Mouse (Mus musculus) stomach, embryonic 14.5 days (tissue): Measurements from ENCODE around the gene Aup1. TPM values are rescaled to one million over a fixed set of nuclear protein-coding genes. Genes with fewer than 3 reads are reported as not detected.
A peak's percentile ranks its signal among the peaks of the same experiment; 100 is the strongest.

Experiments
- ATAC-seq: fragments of 200-750 bp; cut with Nextera tagmentation; 2 replicates; pipeline ENCODE4 v1.8.0; 2017; ENCODE audit warnings: low read depth, moderate TSS enrichment; ENCODE audit not compliant: insufficient number of reproducible peaks, insufficient read depth, low FRiP score
- H3K27ac ChIP-seq: fragments of 300-500 bp; sonication (generic); 2 replicates; pipeline ENCODE4 v1.5.1; 2014; ENCODE audit warnings: mild to moderate bottlenecking, low read length, moderate library complexity, mixed read lengths
- H3K27me3 ChIP-seq: fragments of 300-500 bp; sonication (generic); 2 replicates; pipeline ENCODE4 v1.6.1; 2014; ENCODE audit warnings: low read length, control low read depth, mixed read lengths; ENCODE audit not compliant: control insufficient read depth, insufficient read depth
- H3K36me3 ChIP-seq: fragments of 300-500 bp; sonication (generic); 2 replicates; pipeline ENCODE4 v1.6.1; 2014; ENCODE audit warnings: mild to moderate bottlenecking, control low read depth, low read length, moderate library complexity, mixed read lengths; ENCODE audit not compliant: control insufficient read depth, insufficient read depth
- H3K4me1 ChIP-seq: fragments of 300-500 bp; sonication (generic); 2 replicates; pipeline ENCODE4 v1.6.1; 2014; ENCODE audit warnings: low read length, control low read depth, mixed read lengths; ENCODE audit not compliant: control insufficient read depth, insufficient read depth
- H3K4me2 ChIP-seq: fragments of 300-500 bp; sonication (generic); replicated peaks from 2 replicates; pipeline ENCODE4 v1.6.1; 2014; ENCODE audit warnings: low read depth, low read length, control low read depth
- H3K4me3 ChIP-seq: fragments of 300-500 bp; sonication (generic); 2 replicates; pipeline ENCODE4 v1.5.1; 2014; ENCODE audit warnings: low read depth, low read length, control low read depth
- H3K9ac ChIP-seq: fragments of 300-500 bp; sonication (generic); replicated peaks from 2 replicates; pipeline ENCODE4 v1.6.1; 2014; ENCODE audit warnings: low read depth, mild to moderate bottlenecking, control low read depth, low read length, moderate library complexity, mixed read lengths
- H3K9me3 ChIP-seq: fragments of 300-500 bp; sonication (generic); 2 replicates; pipeline ENCODE4 v1.6.1; 2016; ENCODE audit warnings: low read depth, low read length, control low read depth; ENCODE audit not compliant: control insufficient read depth
- WGBS: fragments of 180-500 bp; shearing (Covaris S2); extraction: QIAGEN DNeasy Blood & Tissue Kit; methylation state at CpG from one replicate; pipeline ENCODE4 v1.1.7; 2014; 5-methylcytosine and 5-hydroxymethylcytosine counted together
- polyA plus RNA-seq: library from polyadenylated mRNA; unstranded; fragments of >200 nt; fragmentation: Nextera tagmentation; extraction: Ambion mirVana; gene quantifications from 2 replicates; pipeline ENCODE4 v1.2.1, GENCODE M21; 2014

Gene Aup1
- polyA plus RNA-seq: 135 and 154 TPM in 2 replicates

DNA sequence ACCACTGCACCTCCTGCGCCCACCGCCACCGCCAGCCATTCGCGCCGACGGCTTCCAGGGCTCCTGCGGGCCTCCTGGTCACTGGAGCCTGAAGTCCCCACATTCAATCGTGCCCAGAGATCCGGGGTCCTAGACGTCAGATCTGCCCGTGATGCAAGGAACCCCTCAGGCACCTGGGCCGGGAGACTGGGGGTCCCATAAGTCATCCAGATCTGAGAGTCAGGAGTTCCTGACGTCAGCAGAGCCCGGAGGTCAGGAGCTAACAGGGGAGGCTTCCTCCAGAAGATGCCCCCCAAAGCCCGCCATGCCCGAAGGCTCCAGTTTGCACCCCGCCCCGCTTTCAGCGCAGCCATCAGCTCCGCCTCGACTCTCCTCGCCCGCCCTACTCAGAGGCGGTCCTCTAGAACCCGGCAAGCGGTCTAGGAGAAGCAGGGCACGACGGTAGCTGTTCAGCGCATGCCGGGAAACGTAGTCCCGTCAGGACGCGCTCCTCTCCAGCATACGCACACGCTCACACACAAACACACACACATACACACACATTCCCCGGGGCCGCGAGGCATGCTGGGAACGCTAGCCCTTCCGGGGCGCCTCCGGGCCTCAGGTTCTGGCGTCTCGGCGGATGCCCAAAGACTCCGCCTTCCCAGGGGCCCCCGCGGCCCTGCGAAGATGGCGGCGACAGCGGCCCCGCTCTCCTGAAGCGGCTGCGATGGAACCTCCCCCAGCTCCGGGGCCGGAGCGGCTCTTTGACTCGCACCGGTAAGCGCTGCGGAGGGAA lies at the start of gene Aup1:
Gene Aup1, plus strand, starts transcription at position 448 of the 778 bp plus-strand sequence.
- Histone ChIP-seq H3K9ac (peak within 1 kb of the TSS; percentile 93), H3K27ac (peak within 1 kb of the TSS; percentile 78), H3K4me1 (peaks cover 20% of the 10 kb centered on the region), H3K36me3 (peaks cover 13% of the 10 kb centered on the region), H3K9me3 (no peaks in the 10 kb centered on the region), H3K4me3 (peak within 1 kb of the TSS; percentile 98), H3K27me3 (no peaks in the 10 kb centered on the region), H3K4me2 (peak within 1 kb of the TSS; percentile 94)
- ATAC-seq: peak; percentile 96
- under 1% methylated on average over 59 of the region's 64 CpGs for WGBS

DNA sequence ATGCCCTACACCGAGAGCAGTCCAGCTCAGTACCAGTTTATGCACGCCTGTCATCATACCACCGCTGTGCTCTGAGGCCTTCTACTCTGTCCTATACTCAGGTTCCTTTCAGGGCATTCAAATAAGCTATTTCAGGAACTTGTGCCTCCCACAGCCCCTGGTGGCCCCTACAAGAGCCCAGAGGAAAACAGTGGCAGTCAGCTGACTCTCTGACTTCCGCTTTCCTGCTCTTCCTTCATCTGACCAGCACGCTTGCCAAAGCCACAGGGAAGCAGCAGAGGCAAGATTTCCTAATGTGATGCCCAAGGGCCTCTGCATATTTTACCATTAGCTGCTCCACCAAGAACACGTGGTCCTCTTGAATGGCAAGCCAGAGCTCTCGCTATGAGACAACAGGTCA lies 49.4 kb upstream of the Aup1 start:
- Histone ChIP-seq H3K4me1 (0 out of 2 replicates have a peak, but pooled peaks cover under 1% of the 10 kb centered on the region), H3K9me3 (no peaks in the 10 kb centered on the region), H3K9ac (no peak overlapping the region), H3K4me2 (no peak overlapping the region), H3K36me3 (no peaks in the 10 kb centered on the region), H3K4me3 (no peak overlapping the region), H3K27ac (no peak overlapping the region), H3K27me3 (no peaks in the 10 kb centered on the region)
- WGBS: 62% methylated on average over 7 of the region's 7 CpGs
- ATAC-seq: no peak

DNA sequence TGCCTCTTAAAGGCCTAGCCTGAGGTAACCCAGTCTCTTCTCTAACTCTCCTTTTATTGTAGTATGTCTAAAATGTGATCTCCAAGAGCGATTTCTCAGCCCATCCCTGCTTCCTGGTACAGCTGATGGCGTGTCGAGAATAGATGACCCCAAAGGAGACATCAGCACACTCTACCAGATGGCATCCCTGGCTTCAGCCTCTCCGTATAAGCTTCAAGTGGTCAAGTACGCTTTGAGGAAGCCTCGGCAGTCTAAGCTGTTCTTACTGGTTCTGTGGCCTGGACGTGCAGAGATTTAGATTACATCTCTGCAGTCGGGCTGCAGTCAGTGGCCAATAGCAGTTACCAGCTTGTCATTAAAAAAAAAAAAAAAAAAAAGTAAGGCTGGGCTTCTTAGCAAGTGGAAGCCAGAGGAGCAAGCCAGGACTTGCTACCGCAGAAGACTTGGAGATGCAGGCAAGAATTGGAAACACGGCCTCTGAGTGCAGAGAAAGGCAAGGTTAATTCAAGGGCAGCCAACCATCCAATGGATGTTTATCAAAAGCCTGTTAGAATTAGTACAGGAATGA lies 48.8 kb upstream of the Aup1 start:
- H3K36me3 ChIP-seq: no peaks in the 10 kb centered on the region
- ATAC-seq: no peak
- H3K4me3 ChIP-seq: no peak overlapping the region
- 0 out of 2 replicates have a peak, but pooled peaks cover 3% of the 10 kb centered on the region for H3K4me1 ChIP-seq
- no peak overlapping the region for H3K9ac ChIP-seq
- 77% methylated on average over 10 of the region's 10 CpGs for WGBS
- H3K9me3 ChIP-seq: no peaks in the 10 kb centered on the region
- no peak overlapping the region for H3K4me2 ChIP-seq
- H3K27ac ChIP-seq: no peak overlapping the region
- H3K27me3 ChIP-seq: no peaks in the 10 kb centered on the region

DNA sequence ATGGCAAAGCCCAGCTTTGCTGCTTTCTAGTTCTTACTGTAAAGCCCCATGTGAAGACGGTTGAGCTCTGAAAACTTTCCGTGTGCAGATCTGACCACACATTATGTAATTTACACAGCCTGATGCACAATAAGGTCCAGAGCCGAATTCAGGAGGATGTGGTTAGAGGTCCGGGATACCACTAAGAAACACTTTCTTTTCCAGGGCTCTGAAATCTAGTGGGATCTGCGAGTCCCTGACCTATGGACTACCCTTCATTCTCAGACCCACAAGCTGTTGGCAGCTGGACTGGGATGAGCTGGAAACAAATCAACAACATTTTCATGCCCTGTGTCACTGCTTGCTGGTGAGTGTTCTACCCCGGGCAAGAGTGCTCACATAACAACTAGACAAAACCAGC lies 48.2 kb upstream of the Aup1 start:
- Histone ChIP-seq H3K9ac (no peak overlapping the region), H3K4me1 (0 out of 2 replicates have a peak, but pooled peaks cover 3% of the 10 kb centered on the region), H3K4me2 (no peak overlapping the region), H3K9me3 (no peaks in the 10 kb centered on the region), H3K27ac (no peak overlapping the region), H3K36me3 (no peaks in the 10 kb centered on the region), H3K4me3 (no peak overlapping the region), H3K27me3 (no peaks in the 10 kb centered on the region)
- WGBS: 80% methylated on average over 6 of the region's 6 CpGs
- ATAC-seq: no peak

DNA sequence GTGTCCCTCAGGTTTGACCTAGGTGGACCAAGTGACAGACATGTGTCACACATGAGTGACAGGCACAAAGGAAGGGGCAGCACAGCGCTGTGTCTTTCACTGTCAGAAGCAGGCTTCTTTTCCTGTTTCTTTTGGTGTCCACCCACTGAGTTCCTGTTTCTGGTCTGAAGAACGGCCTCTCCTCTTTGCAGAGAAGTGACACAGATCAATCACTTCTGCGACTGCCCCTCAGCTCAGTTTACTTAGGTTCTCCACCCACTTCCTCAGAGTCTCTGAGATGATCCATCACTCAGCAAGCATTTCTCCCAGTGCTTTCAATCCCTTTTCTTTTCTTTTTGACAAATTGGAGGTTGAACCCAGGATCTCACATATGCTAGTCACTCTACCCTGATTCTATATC lies 45.7 kb upstream of the Aup1 start:
- ATAC-seq: no peak
- no peaks in the 10 kb centered on the region for H3K36me3 ChIP-seq
- no peaks in the 10 kb centered on the region for H3K27me3 ChIP-seq
- H3K27ac ChIP-seq: no peak overlapping the region
- WGBS: 32% methylated on average over 3 of the region's 3 CpGs
- no peak overlapping the region for H3K4me2 ChIP-seq
- H3K9ac ChIP-seq: no peak overlapping the region
- no peaks in the 10 kb centered on the region for H3K9me3 ChIP-seq
- H3K4me1 ChIP-seq: 0 out of 2 replicates have a peak, but pooled peaks cover 3% of the 10 kb centered on the region
- no peak overlapping the region for H3K4me3 ChIP-seq

DNA sequence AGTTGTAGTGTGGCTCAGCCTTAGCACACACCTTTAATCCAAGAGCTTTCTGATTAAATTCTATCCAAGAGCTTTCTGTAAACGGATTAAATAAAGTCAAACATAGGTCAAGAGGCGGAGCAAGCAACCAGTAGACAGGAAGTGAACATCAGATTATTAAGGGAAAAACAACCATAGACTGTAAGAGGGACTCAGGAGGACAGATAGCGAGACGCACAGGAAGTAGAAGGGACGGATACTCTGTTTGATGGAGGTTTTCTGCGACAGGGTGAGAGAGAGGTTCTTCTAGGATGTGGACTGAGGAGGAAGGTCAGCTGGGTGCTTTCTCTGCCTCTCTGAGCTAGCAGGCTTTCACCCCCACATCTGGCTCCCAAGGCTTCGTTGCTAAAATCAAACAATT lies 44.3 kb upstream of the Aup1 start:
- Histone ChIP-seq H3K27me3 (no peaks in the 10 kb centered on the region), H3K9me3 (no peaks in the 10 kb centered on the region), H3K36me3 (no peaks in the 10 kb centered on the region), H3K4me2 (no peak overlapping the region), H3K27ac (no peak overlapping the region; the same call in 1 of the 2 replicates), H3K4me3 (no peak overlapping the region), H3K4me1 (0 out of 2 replicates have a peak, but pooled peaks cover 3% of the 10 kb centered on the region), H3K9ac (no peak overlapping the region)
- ATAC-seq: no peak
- WGBS: 37% methylated on average over 7 of the region's 7 CpGs

DNA sequence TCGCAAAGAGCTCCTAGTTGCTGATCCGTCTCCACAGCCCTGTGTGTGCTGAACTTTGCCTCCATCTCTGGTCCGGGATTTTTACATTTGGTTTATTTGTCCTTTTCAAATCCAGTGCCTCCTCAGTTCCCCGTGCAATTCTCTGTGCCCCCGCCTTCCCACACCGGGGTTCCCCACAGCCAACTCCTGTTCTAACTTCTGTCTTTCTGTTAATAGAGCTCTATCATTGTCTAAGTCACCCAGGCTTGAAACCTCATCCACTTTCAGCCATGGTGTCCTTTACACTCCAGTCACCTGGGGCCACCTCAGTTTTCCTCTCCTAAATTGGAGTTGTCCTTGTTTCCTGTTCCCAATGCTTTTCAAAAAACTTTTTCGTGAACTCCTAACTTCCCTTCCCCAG lies 43.1 kb upstream of the Aup1 start:
- WGBS: 77% methylated on average over 7 of the region's 7 CpGs
- no peak for ATAC-seq
- Histone ChIP-seq H3K9ac (no peak overlapping the region), H3K4me3 (no peak overlapping the region), H3K9me3 (no peaks in the 10 kb centered on the region), H3K4me1 (0 out of 2 replicates have a peak, but pooled peaks cover 3% of the 10 kb centered on the region), H3K36me3 (no peaks in the 10 kb centered on the region), H3K27me3 (no peaks in the 10 kb centered on the region), H3K4me2 (no peak overlapping the region), H3K27ac (no peak overlapping the region)

DNA sequence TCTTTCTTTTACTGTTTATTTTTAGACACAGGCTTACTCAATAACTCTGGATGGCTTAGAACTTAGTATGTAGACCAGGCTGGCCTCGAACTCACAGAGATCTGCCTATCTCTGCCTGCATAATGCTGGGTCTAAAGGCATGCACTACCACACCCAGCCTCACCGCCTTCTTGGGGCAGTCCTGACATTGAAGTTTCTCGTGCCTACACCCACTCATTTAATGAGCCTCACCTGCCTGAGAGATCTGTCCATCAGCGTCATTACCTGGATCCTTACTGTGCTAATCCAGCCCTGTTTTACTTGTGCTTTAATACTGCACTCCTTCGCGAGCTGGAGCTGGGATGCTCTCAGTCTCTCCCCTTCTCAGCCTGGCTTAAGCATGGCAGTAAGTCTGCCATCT lies 42.6 kb upstream of the Aup1 start:
- H3K9me3 ChIP-seq: no peaks in the 10 kb centered on the region
- H3K4me1 ChIP-seq: 0 out of 2 replicates have a peak, but pooled peaks cover 3% of the 10 kb centered on the region
- no peak overlapping the region for H3K4me3 ChIP-seq
- ATAC-seq: no peak
- H3K27me3 ChIP-seq: no peaks in the 10 kb centered on the region
- 72% methylated on average over 6 of the region's 6 CpGs for WGBS
- no peak overlapping the region for H3K4me2 ChIP-seq
- H3K36me3 ChIP-seq: no peaks in the 10 kb centered on the region
- H3K27ac ChIP-seq: no peak overlapping the region
- H3K9ac ChIP-seq: no peak overlapping the region
